Mouse (Mus musculus) megakaryocyte, embryonic 14.5 days (primary cell): ENCODE measurements around the gene Phka1.

ENCODE experiments used
- FLI1 ChIP-seq: IDR thresholded peaks from 2 replicates; pipeline ENCODE4 v1.6.1; 2012; ENCODE audit warnings: low read length, inconsistent platforms, mixed read lengths
- GATA1 ChIP-seq: IDR thresholded peaks from 3 replicates; pipeline ENCODE4 v1.6.1; 2012; ENCODE audit warnings: mixed read lengths, low read length, inconsistent platforms, borderline replicate concordance

GRCm38 (mm10) chrX:102504179-102504578 is 139.9 kb downstream of the Phka1 start:
- TF ChIP-seq GATA1 (no peak), FLI1 (no peak)
